Mouse (Mus musculus): ENCODE data around the gene Gm8206. TPM values are rescaled to one million over a fixed set of nuclear protein-coding genes. Genes with fewer than 3 reads are reported as not detected.
"Not testable (repeated sequence)": the region's sequence is repeated elsewhere in the genome, so short reads cannot be mapped to it uniquely, and the experiment has no call there.

The Gm8206 gene
- polyA plus RNA-seq (2015; fragmentation: Nextera tagmentation; extraction: Ambion mirVana) = 0.37 and 0.71 TPM in 2 replicates

DNA sequence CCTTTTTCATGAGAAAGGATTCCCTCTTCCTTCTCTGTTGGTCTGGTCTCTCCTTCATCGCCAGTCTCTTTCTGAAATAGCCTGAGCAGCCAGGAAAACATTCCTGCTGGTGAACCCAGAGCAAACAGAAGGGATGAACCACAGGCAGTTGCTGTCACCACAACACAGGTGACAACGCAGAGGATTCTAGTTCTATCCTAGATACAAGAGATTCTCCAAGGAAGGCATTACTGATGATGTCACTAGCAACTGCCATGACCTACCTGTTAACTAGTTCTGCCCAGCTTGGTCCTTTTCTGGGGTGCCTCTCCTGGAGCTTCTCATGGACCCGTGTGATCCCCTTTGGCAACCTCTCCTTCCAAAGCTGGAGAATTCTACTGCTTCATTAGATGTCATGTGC, at the start of gene Gm8206:
Gene Gm8206 (minus strand): TSS at position 101 of the 400 bp plus-strand sequence.
- H3K9me3 ChIP-seq (ENCODE audit: control insufficient read depth, low read length); H3K27ac ChIP-seq (ENCODE audit: low read length); ATAC-seq; H3K4me1 ChIP-seq (ENCODE audit: control insufficient read depth, insufficient read depth, low read length); H3K4me2 ChIP-seq (ENCODE audit: low read depth, low read length); H3K9ac ChIP-seq (ENCODE audit: low read depth, low read length); H3K27me3 ChIP-seq (replicated peaks; ENCODE audit: control insufficient read depth, insufficient read depth, low read length); H3K36me3 ChIP-seq (ENCODE audit: control insufficient read depth, insufficient read depth, low read length); H3K4me3 ChIP-seq (ENCODE audit: low read length): not testable (repeated sequence)
- WGBS = 78% methylated on average over 2 of the region's 3 CpGs

DNA sequence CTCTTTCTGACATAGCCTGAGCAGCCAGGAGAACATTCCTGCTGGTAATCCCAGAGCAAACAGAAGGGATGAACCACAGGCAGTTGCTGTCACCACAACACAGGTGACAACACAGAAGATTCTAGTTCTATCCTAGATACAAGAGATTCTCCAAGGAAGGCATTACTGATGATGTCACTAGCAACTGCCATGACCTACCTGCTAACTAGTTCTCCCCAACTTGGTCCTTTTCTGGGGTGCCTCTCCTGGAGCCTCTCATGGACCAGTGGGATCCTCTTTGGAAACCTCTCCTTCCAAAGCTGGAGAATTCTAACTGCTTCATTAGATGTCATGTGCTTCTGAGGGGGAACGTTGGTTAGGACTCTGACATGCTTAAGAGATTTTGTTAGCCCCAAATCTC, 32.0 kb upstream of the Gm8206 start, which contains the start of gene Gm3476:
Gene Gm3476 (minus strand): TSS at position 101 of the 400 bp plus-strand sequence.
- H3K9me3 ChIP-seq (ENCODE audit: control insufficient read depth, low read length); H3K27ac ChIP-seq (ENCODE audit: low read length); H3K36me3 ChIP-seq (ENCODE audit: control insufficient read depth, insufficient read depth, low read length); H3K4me2 ChIP-seq (ENCODE audit: low read depth, low read length); H3K27me3 ChIP-seq (replicated peaks; ENCODE audit: control insufficient read depth, insufficient read depth, low read length); H3K4me1 ChIP-seq (ENCODE audit: control insufficient read depth, insufficient read depth, low read length); H3K4me3 ChIP-seq (ENCODE audit: low read length); H3K9ac ChIP-seq (ENCODE audit: low read depth, low read length); ATAC-seq: not testable (repeated sequence)
- WGBS = no CpG with 5 or more reads among the region's 1 CpGs

DNA sequence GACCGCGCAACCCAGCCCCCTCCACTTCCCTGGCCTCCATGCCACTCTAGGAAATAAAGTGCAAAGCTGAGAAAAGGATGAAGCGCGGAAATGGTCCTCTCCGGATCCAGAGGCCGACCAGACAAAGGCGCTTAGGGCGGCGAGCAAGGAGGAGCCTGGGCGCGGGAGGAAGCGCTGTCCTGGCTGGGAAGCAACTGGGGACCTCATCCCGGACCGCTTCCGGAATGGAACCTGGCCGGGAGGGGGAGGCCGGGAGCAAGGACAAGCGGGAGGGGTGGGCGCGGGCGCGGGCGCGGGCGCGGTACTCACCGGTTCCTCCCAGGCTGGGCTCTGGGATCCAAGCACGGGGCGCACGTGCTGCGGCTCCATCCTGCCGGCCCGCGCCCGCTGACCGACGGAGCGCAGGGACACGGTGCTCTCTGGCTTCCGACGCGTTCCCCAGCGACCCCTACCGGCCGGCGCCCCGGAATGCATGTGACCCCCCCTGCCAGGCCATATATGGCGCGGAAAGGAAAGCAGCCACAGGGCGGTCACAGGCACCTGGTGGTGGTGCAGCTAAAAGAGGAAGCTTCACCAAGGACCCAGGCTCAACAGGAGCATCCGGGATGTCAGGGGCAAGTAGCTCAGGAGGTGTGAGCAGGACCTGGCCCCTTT, 14.7 kb upstream of the Gm8206 start, which contains the start of gene Gm3468:
Gene Gm3468 (minus strand): TSS at position 394 of the 654 bp plus-strand sequence.
- H3K4me1 ChIP-seq (ENCODE audit: control insufficient read depth, insufficient read depth, low read length); H3K9me3 ChIP-seq (ENCODE audit: control insufficient read depth, low read length); H3K27me3 ChIP-seq (replicated peaks; ENCODE audit: control insufficient read depth, insufficient read depth, low read length); H3K27ac ChIP-seq (ENCODE audit: low read length); H3K36me3 ChIP-seq (ENCODE audit: control insufficient read depth, insufficient read depth, low read length): not testable (repeated sequence)
- Histone ChIP-seq H3K4me2 (ENCODE audit: low read depth, low read length) (peak within 1 kb of the TSS; percentile 46), H3K4me3 (ENCODE audit: low read length) (peak within 1 kb of the TSS; percentile 37), H3K9ac (ENCODE audit: low read depth, low read length) (peak within 1 kb of the TSS; percentile 24; the same call in 1 of the 2 replicates)
- under 1% methylated on average over 41 of the region's 51 CpGs for WGBS
- peak; percentile 91 for ATAC-seq

DNA sequence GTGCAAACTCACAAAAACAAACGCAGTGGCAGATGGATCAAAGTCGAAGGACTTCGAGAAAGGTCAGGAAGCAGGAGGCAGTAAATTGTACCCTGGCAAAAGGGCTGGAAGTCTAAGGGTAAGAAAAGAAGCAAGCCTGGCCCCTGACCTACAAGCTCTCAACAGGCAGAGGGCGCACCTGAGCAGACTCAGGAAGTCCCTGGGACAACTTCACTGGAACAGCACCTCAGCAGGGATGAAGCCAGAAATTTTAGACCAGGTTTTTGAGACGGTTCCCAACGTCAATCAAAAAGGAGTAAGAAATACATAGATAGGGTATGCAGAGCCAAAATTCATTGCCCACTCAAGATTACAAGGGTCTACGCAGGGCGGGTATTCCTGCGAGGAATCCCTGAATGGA, 13.8 kb upstream of the Gm8206 start:
- not testable (repeated sequence) for H3K9ac ChIP-seq (ENCODE audit: low read depth, low read length); H3K27me3 ChIP-seq (replicated peaks; ENCODE audit: control insufficient read depth, insufficient read depth, low read length); H3K27ac ChIP-seq (ENCODE audit: low read length); H3K36me3 ChIP-seq (ENCODE audit: control insufficient read depth, insufficient read depth, low read length); H3K4me1 ChIP-seq (ENCODE audit: control insufficient read depth, insufficient read depth, low read length); H3K9me3 ChIP-seq (ENCODE audit: control insufficient read depth, low read length); ATAC-seq
- Histone ChIP-seq H3K4me3 (ENCODE audit: low read length) (peak overlapping the region; percentile 37; the same call in 1 of the 2 replicates), H3K4me2 (ENCODE audit: low read depth, low read length) (peak overlapping the region; percentile 46)
- WGBS = 12% methylated on average over 8 of the region's 9 CpGs

DNA sequence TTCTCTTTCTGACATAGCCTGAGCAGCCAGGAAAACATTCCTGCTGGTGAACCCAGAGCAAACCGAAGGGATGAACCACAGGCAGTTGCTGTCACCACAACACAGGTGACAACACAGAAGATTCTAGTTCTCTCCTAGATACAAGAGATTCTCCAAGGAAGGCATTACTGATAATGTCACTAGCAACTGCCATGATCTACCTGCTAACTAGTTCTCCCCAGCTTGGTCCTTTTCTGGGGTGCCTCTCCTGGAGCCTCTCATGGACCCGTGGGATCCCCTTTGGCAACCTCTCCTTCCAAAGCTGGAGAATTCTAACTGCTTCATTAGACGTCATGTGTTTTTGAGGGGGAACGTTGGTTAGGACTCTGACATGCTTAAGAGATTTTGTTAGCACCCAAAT, 35.6 kb downstream of the Gm8206 start, which contains the start of gene Gm6337:
Gene Gm6337 (minus strand): TSS at position 101 of the 400 bp plus-strand sequence.
- WGBS = 80% methylated on average over 2 of the region's 4 CpGs
- not testable (repeated sequence) for H3K27ac ChIP-seq (ENCODE audit: low read length); H3K36me3 ChIP-seq (ENCODE audit: control insufficient read depth, insufficient read depth, low read length); H3K9me3 ChIP-seq (ENCODE audit: control insufficient read depth, low read length); H3K4me1 ChIP-seq (ENCODE audit: control insufficient read depth, insufficient read depth, low read length); H3K27me3 ChIP-seq (replicated peaks; ENCODE audit: control insufficient read depth, insufficient read depth, low read length); H3K4me2 ChIP-seq (ENCODE audit: low read depth, low read length); H3K4me3 ChIP-seq (ENCODE audit: low read length); ATAC-seq; H3K9ac ChIP-seq (ENCODE audit: low read depth, low read length)

DNA sequence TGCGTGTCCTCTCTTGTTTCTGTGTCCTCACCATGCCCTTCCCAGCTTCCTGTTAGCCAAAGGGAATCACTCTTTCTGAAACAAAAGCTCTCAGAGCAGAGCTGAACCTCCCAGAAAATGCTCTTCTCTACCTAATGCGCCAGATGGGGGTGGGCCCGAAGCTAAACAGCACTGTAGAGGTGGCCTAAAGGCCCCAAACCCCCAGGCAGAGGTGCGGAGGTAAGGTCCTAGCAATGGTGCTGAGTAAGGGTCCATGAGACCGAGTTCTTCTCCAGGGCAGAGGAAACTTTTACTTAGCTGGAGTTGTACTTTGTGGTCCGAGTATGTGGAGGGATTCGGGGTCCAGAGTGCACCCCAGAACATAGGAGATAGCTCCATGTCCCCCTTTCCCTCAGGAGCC, 106.6 kb downstream of the Gm8206 start:
- H3K36me3 ChIP-seq (ENCODE audit: control insufficient read depth, insufficient read depth, low read length); H3K4me3 ChIP-seq (ENCODE audit: low read length); ATAC-seq; H3K27me3 ChIP-seq (replicated peaks; ENCODE audit: control insufficient read depth, insufficient read depth, low read length); H3K9me3 ChIP-seq (ENCODE audit: control insufficient read depth, low read length); H3K4me2 ChIP-seq (ENCODE audit: low read depth, low read length); H3K9ac ChIP-seq (ENCODE audit: low read depth, low read length); H3K4me1 ChIP-seq (ENCODE audit: control insufficient read depth, insufficient read depth, low read length); H3K27ac ChIP-seq (ENCODE audit: low read length): not testable (repeated sequence)
- WGBS = 72% methylated on average over 6 of the region's 7 CpGs

DNA sequence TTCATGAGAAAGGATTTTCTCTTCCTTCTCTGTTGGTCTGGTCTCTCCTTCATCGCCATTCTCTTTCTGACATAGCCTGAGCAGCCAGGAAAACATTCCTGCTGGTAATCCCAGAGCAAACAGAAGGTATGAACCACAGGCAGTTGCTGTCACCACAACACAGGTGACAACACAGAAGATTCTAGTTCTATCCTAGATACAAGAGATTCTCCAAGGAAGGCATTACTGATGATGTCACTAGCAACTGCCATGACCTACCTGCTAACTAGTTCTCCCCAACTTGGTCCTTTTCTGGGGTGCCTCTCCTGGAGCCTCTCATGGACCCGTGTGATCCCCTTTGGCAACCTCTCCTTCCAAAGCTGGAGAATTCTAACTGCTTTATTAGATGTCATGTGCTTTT, 114.7 kb downstream of the Gm8206 start, which contains the start of gene Gm3453:
Gene Gm3453 (minus strand): TSS at position 101 of the 400 bp plus-strand sequence.
- WGBS = 37% methylated on average over 2 of the region's 2 CpGs
- not testable (repeated sequence) for H3K36me3 ChIP-seq (ENCODE audit: control insufficient read depth, insufficient read depth, low read length); ATAC-seq; H3K27me3 ChIP-seq (replicated peaks; ENCODE audit: control insufficient read depth, insufficient read depth, low read length); H3K9ac ChIP-seq (ENCODE audit: low read depth, low read length); H3K4me1 ChIP-seq (ENCODE audit: control insufficient read depth, insufficient read depth, low read length); H3K27ac ChIP-seq (ENCODE audit: low read length); H3K4me3 ChIP-seq (ENCODE audit: low read length); H3K9me3 ChIP-seq (ENCODE audit: control insufficient read depth, low read length); H3K4me2 ChIP-seq (ENCODE audit: low read depth, low read length)

Other genes with a start within 250 kb of the Gm8206 start
- 0.11 TPM in 1 of 2 replicates, not detected in the other for gene Gm8237, start 213.6 kb downstream of the Gm8206 start, polyA plus RNA-seq (2015; fragmentation: Nextera tagmentation; extraction: Ambion mirVana)
- gene Gm3248, start 132.2 kb downstream of the Gm8206 start, polyA plus RNA-seq (2015; fragmentation: Nextera tagmentation; extraction: Ambion mirVana) = 0.48 and 0.56 TPM in 2 replicates
- gene Gm3453, start 114.8 kb downstream of the Gm8206 start, polyA plus RNA-seq (2015; fragmentation: Nextera tagmentation; extraction: Ambion mirVana) = not detected in 2 replicates
- not detected in 2 replicates for gene Gm6337, start 35.7 kb downstream of the Gm8206 start, polyA plus RNA-seq (2015; fragmentation: Nextera tagmentation; extraction: Ambion mirVana)
- gene Gm3468, start 14.7 kb upstream of the Gm8206 start, polyA plus RNA-seq (2015; fragmentation: Nextera tagmentation; extraction: Ambion mirVana) = 0.78 and 1.4 TPM in 2 replicates
- not detected in 2 replicates for gene Gm3476, start 31.9 kb upstream of the Gm8206 start, polyA plus RNA-seq (2015; fragmentation: Nextera tagmentation; extraction: Ambion mirVana)
- not detected in 2 replicates for gene Gm21560, start 125.3 kb upstream of the Gm8206 start, polyA plus RNA-seq (2015; fragmentation: Nextera tagmentation; extraction: Ambion mirVana)
- gene Gm3411, start 193.3 kb upstream of the Gm8206 start, polyA plus RNA-seq (2015; fragmentation: Nextera tagmentation; extraction: Ambion mirVana) = 1.1 and 1.5 TPM in 2 replicates
- gene Gm21103, start 210.9 kb upstream of the Gm8206 start, polyA plus RNA-seq (2015; fragmentation: Nextera tagmentation; extraction: Ambion mirVana) = not detected in 2 replicates
- not detected in 2 replicates for gene Gm3618, start 249.7 kb upstream of the Gm8206 start, polyA plus RNA-seq (2015; fragmentation: Nextera tagmentation; extraction: Ambion mirVana)

All from intestine, embryonic 16.5 days (tissue).